Mouse (Mus musculus) myocyte (in vitro differentiated cells): ENCODE data around the gene Angpt4.

Experiments used
- MYOD1 ChIP-seq, 3 experiments: IDR thresholded peaks; one replicate each; pipeline ENCODE4 v1.6.1; 2011; ENCODE audit warnings: control low read depth in 2 of 3, low read depth in 2 of 3, mild to moderate bottlenecking in 2 of 3, moderate library complexity in 1 of 3; ENCODE audit not compliant: insufficient read length in 2 of 3, control insufficient read depth in 1 of 3
- MYOG ChIP-seq, 3 experiments: IDR thresholded peaks; one replicate each; pipeline ENCODE4 v1.6.1; 2011; ENCODE audit warnings: control low read depth in 2 of 3, low read depth in 2 of 3, mild to moderate bottlenecking in 2 of 3; ENCODE audit not compliant: insufficient read length in 2 of 3, control insufficient read depth in 1 of 3, insufficient read depth in 1 of 3
- POLR2A ChIP-seq: IDR thresholded peaks from one replicate; pipeline ENCODE4 v1.6.1; 2011; ENCODE audit warnings: low read depth, mild to moderate bottlenecking, control low read depth, moderate library complexity; ENCODE audit not compliant: insufficient read length
- POLR2AphosphoS2 ChIP-seq: IDR thresholded peaks from one replicate; pipeline ENCODE4 v1.6.1; 2011; ENCODE audit warnings: low read depth, control low read depth; ENCODE audit not compliant: insufficient read length
- USF1 ChIP-seq: IDR thresholded peaks from one replicate; pipeline ENCODE4 v1.6.1; 2011; ENCODE audit warnings: low read depth, mild to moderate bottlenecking, control low read depth, moderate library complexity

- TF ChIP-seq POLR2A (no peak), MYOD1 (IDR thresholded peaks at IDR 0.05; ENCODE audit: control insufficient read depth in 1 of 3, insufficient read length in 2 of 3, low read depth in 2 of 3) (no peak), MYOG (IDR thresholded peaks at IDR 0.05; ENCODE audit: control insufficient read depth in 1 of 3, insufficient read depth in 1 of 3, insufficient read length in 2 of 3, low read depth in 2 of 3) (no peak), USF1 (no peak), POLR2AphosphoS2 (no peak)
Observed at GRCm38 (mm10) chr2:151980355-151980693, 69.3 kb downstream of the Angpt4 start.
